Mouse (Mus musculus): ENCODE data around the gene Znrd1.
A peak's percentile ranks its signal among the peaks of the same experiment; 100 is the strongest.

The Znrd1 gene

DNA sequence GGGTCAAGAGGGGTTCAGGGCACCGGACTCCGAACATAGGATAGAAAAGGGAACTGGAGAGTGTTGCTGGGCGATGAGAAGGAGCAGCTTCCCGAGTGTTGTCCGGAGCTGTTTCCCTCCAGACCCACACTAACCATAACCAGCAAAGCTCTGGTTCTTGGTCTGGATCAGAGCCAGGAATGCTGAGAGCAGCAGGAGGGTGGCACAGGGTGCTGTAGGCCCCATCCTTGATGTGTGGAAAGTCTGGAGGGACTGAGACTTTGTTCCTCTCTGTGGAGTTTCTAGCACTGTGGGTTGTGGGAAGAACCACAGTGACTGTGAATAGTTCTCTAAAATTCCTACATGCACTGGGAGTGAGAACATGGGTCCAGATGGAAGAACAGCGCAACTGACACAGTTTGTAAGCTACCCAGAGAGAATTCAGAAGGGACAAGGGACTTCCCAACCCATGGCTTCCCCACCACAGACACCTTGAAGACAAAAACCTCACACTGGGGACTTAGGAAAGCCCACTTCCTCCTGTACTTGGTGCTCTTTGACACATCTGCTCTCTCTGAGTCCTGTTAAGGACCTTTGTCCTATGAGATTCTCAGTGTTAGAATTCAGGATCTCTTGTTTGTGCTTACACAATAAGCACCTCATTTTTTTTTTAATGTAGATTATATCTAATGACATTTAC is 13.0 kb upstream of the Znrd1 start:
- no peak for DNase-seq (ENCODE audit: low spot score in 2 of 2)

DNA sequence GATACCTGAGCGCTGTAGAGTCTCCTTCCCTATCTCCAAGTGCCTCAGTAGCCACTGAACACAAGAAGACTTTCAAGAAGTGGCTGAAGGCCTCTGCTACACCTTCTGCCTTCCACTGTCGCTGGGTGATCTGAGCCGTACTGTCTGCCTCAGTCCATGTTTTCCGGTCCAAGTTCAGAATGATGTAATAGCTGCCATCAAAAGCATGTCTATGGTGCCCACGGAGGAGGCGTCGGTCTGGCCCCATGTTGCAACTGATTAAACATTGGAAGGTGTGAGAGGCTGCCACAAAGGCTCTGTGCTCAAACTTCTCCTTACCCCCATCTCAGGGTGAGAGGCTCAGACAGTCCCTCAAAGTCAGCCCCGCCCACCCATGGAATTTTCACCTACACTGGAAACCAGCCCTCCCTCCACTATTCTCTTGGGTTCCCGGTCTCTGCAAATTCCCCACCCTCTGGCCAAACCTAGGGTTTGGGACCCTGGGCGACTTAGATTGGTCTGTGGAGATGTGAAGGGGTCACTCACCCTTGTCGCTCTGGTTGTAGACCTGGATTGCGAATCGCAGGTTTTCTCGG is 12.0 kb upstream of the Znrd1 start:
- DNase-seq (ENCODE audit: low spot score in 2 of 2) = no peak

DNA sequence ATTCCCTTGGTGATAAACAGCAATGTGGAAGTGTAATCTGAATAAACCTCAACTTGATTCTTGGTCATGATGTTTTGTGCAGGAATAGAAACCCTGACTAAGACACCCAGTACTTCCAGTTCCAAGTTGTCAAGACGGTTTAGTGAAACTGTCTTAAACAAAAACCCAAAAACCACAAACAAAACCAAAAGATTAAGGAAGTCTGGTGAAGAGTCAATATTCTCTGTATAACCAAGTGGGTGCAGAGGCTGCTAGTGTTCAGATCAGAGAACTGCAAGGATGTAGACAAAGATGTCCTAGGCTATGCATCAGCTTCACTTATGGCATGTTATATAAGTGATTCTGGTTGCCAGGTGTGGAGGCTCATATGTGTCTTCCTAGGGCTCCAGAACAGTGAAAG is 8.5 kb upstream of the Znrd1 start:
- DNase-seq (ENCODE audit: low spot score in 2 of 2) = no peak

DNA sequence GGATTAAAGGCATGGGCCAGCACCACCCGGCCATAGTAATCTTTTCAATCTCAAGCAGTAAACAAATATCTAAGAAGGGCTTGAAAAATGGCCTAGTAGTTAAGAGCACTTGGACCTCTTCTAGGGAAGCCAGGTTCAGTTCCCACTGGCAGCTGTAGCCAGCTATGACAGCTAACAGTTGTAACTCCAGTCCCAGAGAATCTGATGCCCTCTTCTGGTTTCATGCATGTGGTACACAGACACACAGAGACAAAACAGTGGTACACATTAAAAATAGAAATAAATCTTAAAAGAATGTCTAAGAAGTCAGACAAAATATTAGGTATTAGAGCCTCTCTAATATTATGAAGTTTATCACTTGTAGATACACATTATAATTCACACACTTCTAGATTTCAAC is 2.8 kb upstream of the Znrd1 start:
- DNase-seq (ENCODE audit: low spot score in 2 of 2) = no peak

DNA sequence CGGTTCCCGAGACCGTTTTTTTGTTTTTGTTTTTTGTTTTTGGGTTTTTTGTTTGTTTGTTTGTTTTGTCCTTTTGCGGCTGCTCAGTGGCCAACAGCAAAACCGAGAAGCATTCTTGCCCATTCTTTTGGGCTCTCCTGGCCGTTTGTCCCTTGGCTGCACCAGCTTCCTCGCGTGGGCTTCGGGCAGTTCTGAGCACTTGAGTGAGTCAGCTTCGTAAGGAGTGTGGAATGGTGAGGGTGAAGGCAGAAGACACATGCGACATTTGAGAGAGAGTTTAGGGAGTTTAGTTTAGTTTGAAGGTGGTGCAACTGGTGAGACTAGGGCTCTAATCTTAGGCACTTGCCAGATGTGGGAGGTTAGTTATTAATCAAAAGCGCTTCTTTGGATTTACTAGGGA is 525 bp upstream of the Znrd1 start:
- DNase-seq (ENCODE audit: low spot score in 2 of 2) = no peak

DNA sequence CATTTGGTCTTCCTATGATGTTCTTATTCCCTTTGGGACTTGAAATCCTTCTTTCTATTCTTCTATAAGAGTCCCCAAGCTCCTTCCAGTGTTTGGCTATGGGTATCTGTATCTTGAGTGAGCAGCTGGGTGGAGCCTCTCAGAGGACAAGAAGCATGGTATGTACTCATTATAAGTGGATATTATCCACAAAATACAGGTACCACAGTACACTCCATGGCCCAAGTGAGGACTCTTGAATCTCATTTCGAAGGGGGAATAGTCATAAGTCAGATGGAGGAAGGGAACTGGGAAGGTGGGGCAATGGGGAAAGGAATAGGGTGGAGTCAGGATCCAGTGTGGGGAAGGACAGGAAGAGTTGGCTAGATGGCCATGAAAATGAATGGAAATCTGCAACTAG is 5.3 kb downstream of the Znrd1 start:
- no peak for DNase-seq (ENCODE audit: low spot score in 2 of 2)

DNA sequence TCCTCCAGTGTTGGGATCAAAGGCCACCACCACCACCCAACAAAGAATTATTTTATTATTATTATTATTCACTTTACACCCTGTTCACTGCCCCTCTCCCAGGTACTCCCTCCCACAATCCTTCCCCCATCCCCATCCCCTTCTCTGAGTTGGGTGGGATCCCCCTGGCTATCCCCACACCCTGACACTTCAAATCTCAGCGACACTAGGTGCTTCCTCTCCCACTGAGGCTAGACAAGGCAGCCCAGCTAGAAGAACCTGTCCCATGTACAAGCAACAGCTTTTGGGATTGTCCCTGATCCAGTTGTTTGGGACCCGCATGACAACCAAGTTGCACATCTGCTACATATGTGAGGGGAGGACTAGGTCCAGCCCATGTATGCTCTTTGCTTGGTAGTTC is 5.7 kb downstream of the Znrd1 start:
- no peak for DNase-seq (ENCODE audit: low spot score in 2 of 2)

DNA sequence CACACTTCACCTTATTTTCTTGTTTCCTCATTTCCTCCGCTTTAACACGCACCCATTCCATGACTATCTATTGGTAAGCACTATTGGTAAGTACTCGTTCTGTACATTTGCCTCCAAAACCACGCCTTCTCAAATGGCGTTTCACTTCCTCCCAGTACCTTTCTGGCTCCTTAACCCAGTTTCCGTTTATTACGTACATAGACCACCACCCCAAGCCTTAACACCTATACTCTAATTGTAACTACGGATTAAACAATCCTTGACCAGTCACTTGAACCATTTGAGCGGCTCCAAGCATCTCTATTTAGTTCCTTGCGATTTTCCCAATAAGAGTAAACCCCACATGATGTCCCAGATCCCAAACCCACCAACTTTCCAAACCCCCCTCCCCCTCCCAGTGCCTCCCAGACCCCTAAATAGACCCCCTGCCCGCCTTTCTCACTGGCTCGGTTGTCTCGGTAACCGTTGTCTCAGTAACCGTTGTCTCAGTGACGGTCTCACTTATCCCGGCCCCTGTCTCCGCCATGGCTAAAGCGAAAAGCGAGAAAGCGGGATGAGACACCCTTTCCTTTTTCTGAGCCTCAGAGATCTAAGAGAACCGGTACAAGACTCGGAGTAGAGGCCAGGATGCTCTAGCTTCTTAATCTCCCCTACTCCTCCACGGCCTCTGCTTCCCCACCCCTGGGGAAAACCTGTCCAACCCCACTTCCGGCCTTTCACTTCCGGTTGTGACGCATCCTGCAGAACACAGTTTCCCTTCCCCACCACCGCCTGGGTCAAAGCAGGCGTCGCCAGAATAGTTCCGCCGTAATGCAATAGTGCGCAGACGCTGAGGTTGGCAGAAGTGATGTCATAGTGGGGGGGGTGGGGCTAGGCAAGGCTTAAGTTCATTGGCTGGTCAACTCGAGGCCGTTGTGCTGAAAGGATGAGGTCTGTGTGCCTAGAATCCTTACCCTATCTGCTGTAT is 7.1 kb downstream of the Znrd1 start, which contains the start of gene Ppp1r11:
Gene Ppp1r11 (minus strand): TSS at position 761 of the 967 bp plus-strand sequence.
- peak; percentile 94 to 95 for DNase-seq (ENCODE audit: low spot score in 2 of 2)

DNA sequence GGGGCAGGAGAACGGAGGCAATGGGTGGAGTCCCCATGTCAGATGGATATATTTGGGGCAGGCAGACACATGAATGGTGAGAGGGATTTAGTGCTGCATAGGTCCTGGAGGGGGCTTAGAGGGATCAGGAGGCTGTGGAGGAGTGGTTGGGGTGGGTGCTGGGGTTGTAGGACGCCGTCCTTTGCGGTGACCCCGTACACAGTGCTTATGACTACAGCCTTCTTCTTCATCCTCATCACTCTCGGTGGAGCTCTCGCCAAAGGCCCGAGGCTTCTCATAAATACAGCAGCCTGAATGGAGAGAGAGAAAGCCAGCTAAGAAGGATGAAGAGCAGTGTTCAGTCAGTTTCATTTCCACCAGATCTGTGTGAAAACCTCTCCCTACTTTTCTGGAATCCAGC is 9.1 kb downstream of the Znrd1 start:
- no peak for DNase-seq (ENCODE audit: low spot score in 2 of 2)

DNA sequence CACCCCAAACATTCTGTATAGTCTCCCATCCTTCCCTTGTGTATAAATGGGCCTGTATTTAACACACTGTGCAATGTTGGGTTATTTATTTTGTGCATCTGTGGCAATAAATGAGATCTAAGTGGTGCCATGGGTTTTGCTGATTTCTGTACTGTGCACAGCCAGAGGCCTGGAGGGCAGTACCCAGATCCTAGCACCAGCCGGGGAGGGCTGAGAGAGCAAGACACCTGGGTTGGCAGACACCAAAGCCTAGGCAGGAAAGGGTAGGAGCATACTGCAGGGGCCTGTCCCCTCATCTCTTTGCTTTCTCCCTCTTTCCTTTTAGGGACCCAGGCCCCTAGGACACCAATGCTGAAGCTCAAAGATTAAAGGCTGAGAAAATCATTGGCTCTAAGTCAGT is 10.1 kb downstream of the Znrd1 start:
- DNase-seq (ENCODE audit: low spot score in 2 of 2) = no peak

DNA sequence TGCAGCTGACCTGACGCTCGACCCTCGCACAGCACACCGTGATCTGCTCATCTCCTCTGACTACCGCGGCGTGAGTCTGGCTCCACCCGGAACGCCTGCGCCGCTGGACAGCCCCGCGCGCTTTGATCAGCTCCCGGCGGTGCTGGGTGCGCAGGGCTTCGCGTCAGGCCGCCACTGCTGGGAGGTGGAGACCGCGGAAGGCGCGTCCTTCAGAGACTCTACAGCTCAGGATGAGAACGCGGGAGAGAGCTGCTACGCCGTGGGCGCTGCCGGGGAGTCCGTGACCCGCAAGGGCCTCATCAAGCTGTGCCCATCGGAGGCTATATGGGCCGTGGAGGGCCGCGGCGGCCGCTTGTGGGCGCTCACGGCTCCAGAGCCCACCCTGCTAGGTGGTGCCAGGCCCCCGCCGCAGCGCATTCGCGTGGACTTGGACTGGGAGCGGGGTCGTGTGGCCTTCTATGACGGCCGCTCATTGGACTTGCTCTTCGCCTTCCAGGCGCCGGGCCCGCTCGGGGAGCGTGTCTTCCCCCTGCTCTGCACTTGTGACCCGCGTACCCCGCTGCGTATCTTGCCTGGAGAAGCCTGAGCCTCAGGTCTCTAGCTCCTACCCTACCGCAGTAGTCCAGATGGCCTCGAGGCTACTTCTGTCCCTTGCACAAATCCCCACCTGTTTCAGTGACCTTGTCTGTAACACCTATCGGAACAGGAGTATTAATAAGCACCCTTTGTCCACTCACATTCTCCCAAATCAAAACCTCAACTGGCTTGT is 11.1 kb downstream of the Znrd1 start:
- DNase-seq (ENCODE audit: low spot score in 2 of 2) = peak in 1 of 2 experiments; percentile 52

DNA sequence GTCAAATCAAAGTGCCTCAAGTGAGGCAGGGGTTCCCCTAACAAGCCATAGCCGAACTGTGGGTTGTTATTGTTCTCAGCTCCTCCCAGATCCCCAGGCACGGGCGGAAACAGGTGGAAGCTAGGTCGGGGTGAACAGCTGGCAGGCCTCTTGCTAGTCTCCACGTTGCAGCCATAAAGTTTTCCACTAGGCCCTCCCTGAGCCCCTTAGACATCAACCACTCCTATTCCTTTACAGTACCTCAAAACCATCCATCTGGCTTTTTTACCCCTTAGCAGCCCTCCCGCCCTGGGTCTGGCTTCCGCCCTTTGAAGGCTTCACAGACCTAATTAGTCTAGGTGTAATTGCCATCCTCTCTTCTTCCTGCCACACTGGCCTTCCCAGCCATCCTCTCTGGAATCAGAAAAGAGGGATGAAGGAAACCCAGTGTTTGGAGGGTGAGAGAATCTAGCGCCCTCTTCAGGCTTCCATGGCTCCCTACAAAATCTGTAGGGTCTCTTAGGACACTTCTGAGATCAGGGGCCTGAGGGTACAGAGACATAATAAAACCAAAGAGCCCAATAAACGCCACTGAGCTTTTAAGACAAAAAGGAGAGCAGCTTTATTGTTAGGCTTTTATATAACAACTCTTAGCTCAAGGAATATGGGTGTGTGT is 14.1 kb downstream of the Znrd1 start:
- no peak for DNase-seq (ENCODE audit: low spot score in 2 of 2)

DNA sequence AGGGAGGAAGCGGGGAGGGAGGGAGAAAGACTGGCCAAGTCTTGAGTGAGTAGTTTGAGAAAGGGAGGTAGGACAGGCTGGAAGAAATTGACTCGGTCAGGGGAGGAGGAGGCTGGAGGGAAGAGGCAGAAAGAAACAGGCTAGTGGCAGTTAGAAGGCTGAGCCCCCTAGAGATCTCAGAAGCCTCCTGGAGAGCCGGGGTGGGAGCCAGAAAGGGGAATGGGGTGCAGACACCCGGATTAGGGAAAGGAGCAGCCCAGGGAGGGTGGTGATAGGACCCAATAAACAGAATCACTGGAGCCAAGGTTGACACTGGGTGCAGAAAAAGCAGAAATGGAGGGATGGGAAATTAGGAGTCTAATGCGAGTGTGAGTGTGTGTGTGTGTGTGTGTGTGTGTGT is 14.7 kb downstream of the Znrd1 start:
- DNase-seq (ENCODE audit: low spot score in 2 of 2) = no peak

DNA sequence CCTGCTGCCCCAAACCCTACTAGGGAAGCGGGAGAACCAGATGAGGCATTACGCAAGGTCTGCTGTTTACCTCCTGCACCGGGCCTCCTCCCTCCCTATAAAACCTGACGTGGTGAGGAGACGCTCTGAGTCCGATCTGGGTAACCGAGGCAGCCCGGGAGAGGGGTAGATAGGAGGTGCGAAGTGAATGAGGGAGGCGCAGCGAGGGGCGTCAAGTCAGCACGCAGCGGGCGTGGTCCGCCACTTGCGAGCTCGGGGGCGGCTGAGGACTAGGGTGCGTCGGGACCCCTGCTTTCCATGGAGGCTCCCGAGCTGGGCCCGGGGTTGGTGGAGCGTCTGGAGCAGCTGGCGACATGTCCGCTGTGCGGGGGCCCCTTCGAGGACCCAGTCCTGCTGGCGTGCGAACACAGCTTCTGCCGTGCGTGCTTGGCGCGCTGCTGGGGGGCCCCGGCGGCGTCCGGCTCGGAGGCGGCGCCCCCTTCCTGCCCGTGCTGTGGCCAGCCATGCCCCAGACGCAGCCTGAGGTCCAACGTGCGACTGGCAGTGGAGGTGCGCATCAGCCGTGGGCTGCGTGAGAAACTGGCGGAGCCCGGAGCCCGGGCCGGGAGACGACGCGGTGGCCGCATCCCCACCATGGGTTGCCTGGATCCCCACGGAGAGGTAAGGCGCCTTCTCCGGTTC is 15.4 kb downstream of the Znrd1 start, which contains the start of gene Rnf39:
Gene Rnf39 (plus strand): TSS at position 128 of the 681 bp plus-strand sequence.
- DNase-seq (ENCODE audit: low spot score in 2 of 2) = no peak

DNA sequence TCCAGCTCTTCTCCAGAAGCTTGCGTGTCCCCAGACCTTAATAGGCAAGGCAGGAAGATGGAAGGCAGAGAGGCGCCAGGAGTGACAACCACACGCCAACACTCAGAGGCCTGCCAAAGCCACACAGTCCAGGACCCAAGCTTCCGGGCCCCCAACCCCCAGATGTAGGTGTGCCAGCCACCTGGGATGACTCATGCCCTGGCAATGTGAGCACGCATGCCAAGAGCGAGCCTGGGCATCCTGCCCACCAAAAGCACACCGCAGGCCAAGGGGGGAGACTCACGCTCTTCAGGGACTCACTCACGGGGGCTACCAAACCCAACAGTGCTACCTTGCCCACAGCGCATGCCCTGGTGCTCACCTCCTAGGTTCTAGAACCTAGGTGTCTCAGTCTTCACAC is 16.0 kb downstream of the Znrd1 start:
- DNase-seq (ENCODE audit: low spot score in 2 of 2) = no peak

DNA sequence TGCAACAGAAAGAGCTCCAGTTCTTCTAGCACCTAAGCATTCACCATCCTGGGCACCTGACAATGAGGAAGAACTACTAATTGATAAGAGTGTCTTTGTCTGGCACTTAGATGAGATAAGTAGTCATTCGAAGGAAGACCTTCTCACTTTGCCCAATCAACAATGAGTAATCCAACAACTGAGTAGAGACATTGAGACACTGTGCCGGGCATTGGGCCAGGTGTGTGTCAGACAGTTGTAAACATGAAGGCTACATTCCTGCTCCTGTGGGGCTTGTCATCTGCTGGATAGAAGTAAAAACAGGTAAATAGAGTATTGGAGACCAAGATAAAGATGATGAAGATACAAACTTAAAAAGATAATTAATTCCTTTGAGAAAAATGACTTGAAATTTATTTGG is 20.3 kb downstream of the Znrd1 start:
- DNase-seq (ENCODE audit: low spot score in 2 of 2) = no peak

DNA sequence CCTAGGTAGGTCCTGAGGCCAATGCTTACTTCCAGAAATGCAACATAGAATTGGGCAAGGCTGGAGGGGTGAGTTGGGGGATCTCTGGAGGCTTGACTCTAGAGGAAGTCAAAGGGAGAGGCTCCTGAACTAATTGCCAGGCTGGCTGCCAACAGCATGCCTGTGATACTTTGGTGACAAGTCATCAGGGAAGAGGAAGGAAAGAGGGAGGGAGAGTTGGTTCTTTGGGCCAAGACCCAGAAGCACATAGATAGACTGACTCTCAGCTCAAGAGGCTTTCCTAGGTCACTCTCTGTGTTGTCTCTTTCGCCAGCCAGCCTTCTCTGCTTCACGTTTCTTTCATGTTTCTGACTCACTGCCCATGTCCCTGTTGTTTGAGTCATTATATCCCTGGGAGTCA is 26.6 kb downstream of the Znrd1 start:
- no peak for DNase-seq (ENCODE audit: low spot score in 2 of 2)

DNA sequence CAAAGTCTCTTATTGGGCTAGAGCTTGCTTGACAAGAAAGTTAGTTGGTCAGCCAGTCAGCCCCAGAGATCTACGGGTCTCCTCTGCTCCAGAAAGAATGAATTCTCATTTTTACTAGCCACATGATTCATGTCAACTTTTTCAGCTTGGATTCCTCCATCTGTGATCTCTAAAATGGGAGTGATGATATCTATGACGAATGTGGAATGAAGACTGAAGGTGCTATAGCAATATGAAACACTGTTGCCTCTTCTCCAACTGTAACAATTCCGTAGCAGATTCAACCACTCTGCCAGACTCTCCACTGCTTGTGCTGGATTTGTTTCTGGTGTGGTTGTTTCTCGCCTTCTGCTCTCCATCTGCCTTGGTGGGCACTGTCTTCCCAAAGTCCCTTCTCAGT is 27.2 kb downstream of the Znrd1 start:
- DNase-seq (ENCODE audit: low spot score in 2 of 2) = no peak

DNA sequence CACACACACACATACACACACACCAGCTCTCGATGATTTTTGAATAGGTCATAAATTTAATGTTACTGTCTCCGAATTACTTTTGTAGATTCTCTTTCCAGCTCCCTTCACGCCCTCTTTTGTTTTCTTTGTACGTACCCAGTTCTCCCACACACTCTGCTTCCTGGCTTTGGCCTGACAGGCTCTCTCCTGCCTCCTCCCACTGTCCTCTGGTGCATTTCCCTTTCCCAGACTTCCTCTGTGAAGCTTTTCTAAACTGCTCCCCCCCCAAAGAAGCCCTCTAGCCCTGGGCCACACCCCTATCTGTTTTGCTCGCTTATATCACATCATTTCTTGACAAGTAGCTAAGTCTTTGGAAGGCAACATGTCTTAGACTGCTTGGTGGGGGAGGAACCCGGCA is 28.1 kb downstream of the Znrd1 start:
- DNase-seq (ENCODE audit: low spot score in 2 of 2) = no peak

DNA sequence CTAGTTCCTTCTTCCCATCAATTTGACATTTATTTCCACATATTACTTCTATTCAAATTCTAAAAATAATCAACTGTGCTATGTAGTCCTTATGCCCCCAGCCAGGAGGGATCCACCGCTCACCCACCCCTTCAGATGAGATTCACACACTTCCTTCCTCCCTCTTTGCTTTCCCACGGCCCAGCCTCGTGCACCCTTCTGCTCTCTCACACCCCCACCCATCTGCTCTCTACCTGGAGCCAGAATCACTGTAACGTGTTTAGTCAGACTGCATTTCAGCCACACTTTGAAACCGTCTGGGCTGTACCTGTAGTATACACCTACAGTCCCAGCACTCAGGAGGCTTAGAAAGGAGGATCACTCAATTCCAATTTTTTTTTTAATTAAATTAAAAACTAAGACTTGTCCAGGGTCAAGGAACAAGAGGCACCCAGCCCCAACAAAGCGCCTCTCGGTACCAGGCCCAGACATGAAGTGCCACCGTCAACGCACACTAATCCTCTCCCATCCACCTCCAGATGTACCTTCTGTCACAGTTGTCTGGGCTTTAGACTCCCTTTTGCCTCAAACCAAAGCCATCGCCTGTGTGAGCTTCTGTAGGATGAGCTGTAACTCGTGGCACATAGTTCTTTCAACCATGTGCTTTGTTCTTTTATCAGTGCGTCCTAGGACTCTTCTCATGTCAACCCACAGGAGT is 29.0 kb downstream of the Znrd1 start:
- no peak for DNase-seq (ENCODE audit: low spot score in 2 of 2)
